Mouse (Mus musculus) stomach, postnatal 0 days (tissue): Measurements from ENCODE around the gene Mecom.

Experiments
- CTCF ChIP-seq: IDR thresholded peaks from 2 replicates; pipeline ENCODE4 v1.5.1; 2016; ENCODE audit warnings: antibody characterized with exemption, low read depth, mild to moderate bottlenecking, moderate library complexity
- EP300 ChIP-seq: optimal IDR thresholded peaks from 2 replicates; pipeline ENCODE3; 2016; ENCODE audit warnings: antibody characterized with exemption

- TF ChIP-seq EP300 (no peak), CTCF (no peak)
Measured at GRCm38 (mm10) chr3:30306080-30306479, 241.7 kb downstream of the Mecom start.
